Mouse (Mus musculus) C2C12 (cell line): ENCODE measurements around the gene Mrpl44. TPM values are rescaled to one million over a fixed set of nuclear protein-coding genes. Genes with fewer than 3 reads are reported as not detected.
A peak's percentile ranks its signal among the peaks of the same experiment; 100 is the strongest.

Experiments
- H3K27me3 ChIP-seq: one replicate; pipeline ENCODE4 v1.6.1; 2011; ENCODE audit not compliant: control insufficient read depth, insufficient read depth, insufficient read length
- H3K36me3 ChIP-seq: one replicate; pipeline ENCODE4 v1.6.1; 2011; ENCODE audit not compliant: control insufficient read depth, insufficient read depth
- H3K4me3 ChIP-seq: one replicate; pipeline ENCODE4 v1.5.1; 2011; ENCODE audit warnings: mild to moderate bottlenecking, control low read depth; ENCODE audit not compliant: poor library complexity, insufficient read depth, severe bottlenecking
- H3K79me2 ChIP-seq: one replicate; pipeline ENCODE4 v1.6.1; 2011; ENCODE audit not compliant: control insufficient read depth, insufficient read depth
- H3K79me3 ChIP-seq: one replicate; pipeline ENCODE4 v1.6.1; 2011; ENCODE audit warnings: low read depth, control low read depth
- H3ac ChIP-seq: one replicate; pipeline ENCODE3; 2011; ENCODE audit warnings: low read depth; ENCODE audit not compliant: control insufficient read depth, insufficient read length
- CEBPB ChIP-seq: IDR thresholded peaks from one replicate; pipeline ENCODE4 v1.6.1; 2011; ENCODE audit warnings: low read depth, mild to moderate bottlenecking, control low read depth, moderate library complexity
- CTCF ChIP-seq: IDR thresholded peaks from one replicate; pipeline ENCODE4 v1.5.1; 2011; ENCODE audit not compliant: control insufficient read depth, insufficient read depth, insufficient read length
- FOSL1 ChIP-seq: IDR thresholded peaks from one replicate; pipeline ENCODE4 v1.8.0; 2011; ENCODE audit warnings: mild to moderate bottlenecking, low read length; ENCODE audit not compliant: poor library complexity, insufficient read depth, severe bottlenecking
- MAX ChIP-seq: IDR thresholded peaks from one replicate; pipeline ENCODE4 v1.6.1; 2011; ENCODE audit warnings: mild to moderate bottlenecking, control low read depth
- MYOD1 ChIP-seq: IDR thresholded peaks from one replicate; pipeline ENCODE4 v1.6.1; 2011; ENCODE audit warnings: low read depth; ENCODE audit not compliant: control insufficient read depth, insufficient read length
- MYOG ChIP-seq: IDR thresholded peaks from one replicate; pipeline ENCODE4 v1.6.1; 2011; ENCODE audit not compliant: control insufficient read depth, insufficient read length; ENCODE audit errors: extremely low read depth
- USF1 ChIP-seq: IDR thresholded peaks from one replicate; pipeline ENCODE4 v1.6.1; 2011; ENCODE audit warnings: low read depth, mild to moderate bottlenecking, control low read depth, moderate library complexity
- polyA plus RNA-seq: library from polyadenylated mRNA; unstranded; fragments of >200 nt; fragmentation: generic; extraction: Trizol; gene quantifications from one replicate; pipeline ENCODE4 v1.2.1, GENCODE M21; 2012; ENCODE audit warnings: missing spikeins

Mrpl44 gene
- polyA plus RNA-seq, 1 experiment = 22.8 TPM

GRCm38 (mm10) chr1:79815446-79815845 is 39.6 kb downstream of the Mrpl44 start:
- H3ac ChIP-seq = no peak overlapping the region
- H3K36me3 ChIP-seq = no peaks in the 10 kb centered on the region
- TF ChIP-seq USF1 (no peak), MYOG (no peak), CTCF (no peak)
- no peak overlapping the region for H3K4me3 ChIP-seq
- H3K27me3 ChIP-seq = no peaks in the 10 kb centered on the region
- H3K79me3 ChIP-seq = no peaks in the 10 kb centered on the region
- H3K79me2 ChIP-seq = no peaks in the 10 kb centered on the region

GRCm38 (mm10) chr1:79819296-79819879 is 43.6 kb downstream of the Mrpl44 start:
- TF ChIP-seq MAX = no peak
- TF ChIP-seq CTCF = no peak
- TF ChIP-seq USF1 = no peak
- no peak for TF ChIP-seq MYOG
- no peak for TF ChIP-seq FOSL1
- Histone ChIP-seq H3K79me2 (no peaks in the 10 kb centered on the region), H3K4me3 (no peak overlapping the region), H3K36me3 (no peaks in the 10 kb centered on the region), H3ac (no peak overlapping the region), H3K27me3 (no peaks in the 10 kb centered on the region), H3K79me3 (no peaks in the 10 kb centered on the region)

- no peak overlapping the region for H3K4me3 ChIP-seq
- TF ChIP-seq MYOG (no peak), FOSL1 (no peak), MAX (no peak), CEBPB (no peak), MYOD1 (no peak), CTCF (no peak), USF1 (no peak)
- no peak overlapping the region for H3ac ChIP-seq
- no peaks in the 10 kb centered on the region for H3K36me3 ChIP-seq
- H3K79me2 ChIP-seq = no peaks in the 10 kb centered on the region
- no peaks in the 10 kb centered on the region for H3K79me3 ChIP-seq
- no peaks in the 10 kb centered on the region for H3K27me3 ChIP-seq
These were observed 47.1 kb downstream of the Mrpl44 start for GRCm38 (mm10) chr1:79822806-79823525.

- Histone ChIP-seq H3K79me2 (no peaks in the 10 kb centered on the region), H3K79me3 (no peaks in the 10 kb centered on the region), H3K27me3 (no peaks in the 10 kb centered on the region), H3ac (no peak overlapping the region), H3K4me3 (peak overlapping the region; percentile 12), H3K36me3 (no peaks in the 10 kb centered on the region)
- TF ChIP-seq MAX (no peak), MYOG (no peak), CEBPB (no peak)
These were observed 48.3 kb downstream of the Mrpl44 start for GRCm38 (mm10) chr1:79823951-79824633.

Other genes with a start within 250 kb of the Mrpl44 start
- 1.4 TPM for gene Ap1s3, start 104.0 kb upstream of the Mrpl44 start, polyA plus RNA-seq
- 22.7 TPM for gene Wdfy1, start 125 bp downstream of the Mrpl44 start, polyA plus RNA-seq
- gene Serpine2, start 85.2 kb downstream of the Mrpl44 start, polyA plus RNA-seq = 46.4 TPM